Mouse (Mus musculus): ENCODE data around the gene Srsf5. TPM values are rescaled to one million over a fixed set of nuclear protein-coding genes. Genes with fewer than 3 reads are reported as not detected.

The Srsf5 gene
- polyA plus RNA-seq, 1 experiment: 256 TPM

DNA sequence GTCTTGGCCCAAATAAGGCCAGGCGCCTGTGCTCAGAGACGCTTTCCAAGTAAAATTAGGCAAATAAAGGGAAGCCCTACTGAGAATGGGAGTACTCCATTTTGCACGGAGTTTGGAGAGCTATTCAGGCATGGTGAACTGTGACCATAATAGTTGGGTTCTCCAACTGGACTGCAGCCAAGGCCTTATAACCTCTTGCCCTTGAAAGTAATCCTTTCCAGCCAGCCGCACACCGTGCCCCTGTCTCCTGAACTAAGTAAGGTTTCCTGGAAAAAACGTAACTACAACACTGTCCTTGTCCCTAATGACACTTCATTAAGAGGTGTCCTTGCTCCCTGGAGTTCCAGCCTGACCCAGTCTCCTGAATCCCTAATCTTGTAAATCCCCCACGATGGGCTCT lies 19.4 kb upstream of the Srsf5 start:
- no peak overlapping the region for H3K4me3 ChIP-seq (ENCODE audit: extremely low read depth, insufficient read depth, insufficient read length)
- TF ChIP-seq CTCF (IDR thresholded peaks at IDR 0.05; ENCODE audit: extremely low read depth, insufficient read depth, insufficient read length, insufficient replicate concordance): no peak
- no peak for TF ChIP-seq POLR2A (IDR thresholded peaks at IDR 0.05; ENCODE audit: low read depth, low read length)
- peaks cover 2% of the 10 kb centered on the region; the same call in 1 of the 2 replicates for H3K27me3 ChIP-seq (ENCODE audit: control insufficient read depth, insufficient read depth, low read length)
- 88% methylated on average over 7 of the region's 7 CpGs for WGBS
- H3K27ac ChIP-seq (ENCODE audit: insufficient read depth, low read length): no peak overlapping the region
- H3K4me1 ChIP-seq (ENCODE audit: control insufficient read depth, insufficient read depth, insufficient read length): no peaks in the 10 kb centered on the region
- H3K36me3 ChIP-seq (ENCODE audit: control insufficient read depth, insufficient read depth, low read length): no peaks in the 10 kb centered on the region
- no peak for DNase-seq (ENCODE audit: low read depth in 1 of 2, low spot score in 2 of 2)

DNA sequence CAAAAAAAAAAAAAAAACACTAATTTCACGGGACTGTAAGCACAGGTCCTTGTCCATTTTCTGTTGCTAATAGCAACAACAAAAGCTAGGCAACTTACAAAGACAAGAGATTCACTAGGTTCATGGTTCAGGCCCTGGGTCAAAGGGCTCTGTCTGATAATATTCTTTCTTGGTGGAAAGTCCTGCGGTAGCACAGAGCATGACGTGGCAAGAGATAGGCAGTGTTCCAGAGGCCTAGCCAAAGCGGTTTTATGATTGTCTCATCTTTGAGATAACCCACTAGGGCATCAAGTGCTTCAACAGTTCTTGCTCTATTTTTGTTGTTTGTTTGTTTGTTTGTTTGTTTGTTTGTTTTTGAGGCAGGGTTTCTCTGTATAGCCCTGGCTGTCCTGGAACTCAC lies 18.8 kb upstream of the Srsf5 start:
- WGBS: 87% methylated on average over 4 of the region's 4 CpGs
- H3K27ac ChIP-seq (ENCODE audit: insufficient read depth, low read length): no peak overlapping the region
- peaks cover 2% of the 10 kb centered on the region; the same call in 1 of the 2 replicates for H3K27me3 ChIP-seq (ENCODE audit: control insufficient read depth, insufficient read depth, low read length)
- no peak for DNase-seq (ENCODE audit: low read depth in 1 of 2, low spot score in 2 of 2)
- no peak for TF ChIP-seq CTCF (IDR thresholded peaks at IDR 0.05; ENCODE audit: extremely low read depth, insufficient read depth, insufficient read length, insufficient replicate concordance)
- no peak for TF ChIP-seq POLR2A (IDR thresholded peaks at IDR 0.05; ENCODE audit: low read depth, low read length)
- no peak overlapping the region for H3K4me3 ChIP-seq (ENCODE audit: extremely low read depth, insufficient read depth, insufficient read length)
- H3K4me1 ChIP-seq (ENCODE audit: control insufficient read depth, insufficient read depth, insufficient read length): no peaks in the 10 kb centered on the region
- H3K36me3 ChIP-seq (ENCODE audit: control insufficient read depth, insufficient read depth, low read length): no peaks in the 10 kb centered on the region

DNA sequence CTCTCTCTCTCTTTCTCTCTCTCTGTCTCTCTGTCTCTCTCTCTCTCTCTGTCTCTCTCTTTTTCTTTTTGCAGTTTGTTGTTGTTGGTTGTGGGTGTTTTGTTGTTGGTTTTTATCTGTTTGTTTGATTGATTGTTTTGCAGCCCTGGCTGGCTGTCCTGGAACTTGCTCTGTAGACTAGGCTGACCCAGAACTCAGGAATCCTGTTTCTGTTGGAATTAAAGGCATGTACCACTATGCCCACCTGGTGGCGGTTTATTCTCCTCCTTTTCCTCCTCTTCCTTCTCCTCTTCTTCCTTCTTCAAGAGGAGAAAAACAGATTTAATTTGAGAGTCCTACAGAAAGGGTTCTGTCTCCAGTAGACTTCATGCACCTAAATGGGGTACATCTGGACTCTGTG lies 17.8 kb upstream of the Srsf5 start:
- H3K4me3 ChIP-seq (ENCODE audit: extremely low read depth, insufficient read depth, insufficient read length): no peak overlapping the region
- H3K27me3 ChIP-seq (ENCODE audit: control insufficient read depth, insufficient read depth, low read length): peaks cover 2% of the 10 kb centered on the region; the same call in 1 of the 2 replicates
- 90% methylated on average over 1 of the region's 1 CpGs for WGBS
- TF ChIP-seq POLR2A (IDR thresholded peaks at IDR 0.05; ENCODE audit: low read depth, low read length) (no peak), CTCF (IDR thresholded peaks at IDR 0.05; ENCODE audit: extremely low read depth, insufficient read depth, insufficient read length, insufficient replicate concordance) (no peak)
- DNase-seq (ENCODE audit: low read depth in 1 of 2, low spot score in 2 of 2): no peak
- no peak overlapping the region for H3K27ac ChIP-seq (ENCODE audit: insufficient read depth, low read length)
- no peaks in the 10 kb centered on the region for H3K4me1 ChIP-seq (ENCODE audit: control insufficient read depth, insufficient read depth, insufficient read length)
- no peaks in the 10 kb centered on the region for H3K36me3 ChIP-seq (ENCODE audit: control insufficient read depth, insufficient read depth, low read length)

DNA sequence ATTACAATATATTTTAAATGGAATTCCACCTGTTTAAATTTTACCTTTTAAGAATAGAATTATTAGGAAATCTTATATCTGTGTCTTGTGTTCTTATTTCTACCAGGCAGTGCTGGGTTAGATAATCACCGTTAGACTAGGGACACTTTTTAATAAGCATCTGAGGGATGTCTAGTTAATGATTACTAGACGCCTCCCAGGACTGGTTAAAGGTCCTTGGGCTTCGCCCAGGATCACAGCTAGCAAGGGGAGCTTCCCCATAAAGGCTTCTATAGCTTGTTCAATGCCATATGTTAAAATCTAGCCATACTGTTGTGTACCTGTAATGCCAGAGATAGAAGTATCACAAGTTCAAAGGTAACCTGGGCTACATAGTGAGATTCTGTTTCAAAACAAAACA lies 16.4 kb upstream of the Srsf5 start:
- TF ChIP-seq CTCF (IDR thresholded peaks at IDR 0.05; ENCODE audit: extremely low read depth, insufficient read depth, insufficient read length, insufficient replicate concordance) (no peak), POLR2A (IDR thresholded peaks at IDR 0.05; ENCODE audit: low read depth, low read length) (no peak)
- 85% methylated on average over 3 of the region's 3 CpGs for WGBS
- Histone ChIP-seq H3K4me3 (ENCODE audit: extremely low read depth, insufficient read depth, insufficient read length) (no peak overlapping the region), H3K36me3 (ENCODE audit: control insufficient read depth, insufficient read depth, low read length) (no peaks in the 10 kb centered on the region), H3K27me3 (ENCODE audit: control insufficient read depth, insufficient read depth, low read length) (no peaks in the 10 kb centered on the region), H3K4me1 (ENCODE audit: control insufficient read depth, insufficient read depth, insufficient read length) (no peaks in the 10 kb centered on the region), H3K27ac (ENCODE audit: insufficient read depth, low read length) (no peak overlapping the region)
- no peak for DNase-seq (ENCODE audit: low read depth in 1 of 2, low spot score in 2 of 2)

DNA sequence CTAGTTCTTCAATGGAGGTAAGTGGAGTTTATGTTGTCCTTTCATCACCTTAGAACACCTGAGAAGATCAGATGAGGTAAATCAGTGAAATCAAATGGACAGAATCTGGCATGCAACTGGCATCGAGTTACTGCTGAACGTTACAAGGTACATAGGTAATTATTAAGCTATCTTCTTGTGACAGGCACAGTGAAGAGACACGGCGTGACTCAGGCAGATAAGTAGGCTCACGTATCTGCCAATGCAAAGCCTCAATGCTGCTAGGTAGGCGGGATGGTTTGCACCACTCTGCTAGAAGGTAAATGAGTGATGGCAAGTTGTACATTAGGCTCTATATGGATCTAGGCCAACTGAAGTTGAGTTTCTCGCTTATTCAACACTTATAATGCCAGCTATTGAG lies 15.2 kb upstream of the Srsf5 start:
- 85% methylated on average over 7 of the region's 7 CpGs for WGBS
- DNase-seq (ENCODE audit: low read depth in 1 of 2, low spot score in 2 of 2): no peak

DNA sequence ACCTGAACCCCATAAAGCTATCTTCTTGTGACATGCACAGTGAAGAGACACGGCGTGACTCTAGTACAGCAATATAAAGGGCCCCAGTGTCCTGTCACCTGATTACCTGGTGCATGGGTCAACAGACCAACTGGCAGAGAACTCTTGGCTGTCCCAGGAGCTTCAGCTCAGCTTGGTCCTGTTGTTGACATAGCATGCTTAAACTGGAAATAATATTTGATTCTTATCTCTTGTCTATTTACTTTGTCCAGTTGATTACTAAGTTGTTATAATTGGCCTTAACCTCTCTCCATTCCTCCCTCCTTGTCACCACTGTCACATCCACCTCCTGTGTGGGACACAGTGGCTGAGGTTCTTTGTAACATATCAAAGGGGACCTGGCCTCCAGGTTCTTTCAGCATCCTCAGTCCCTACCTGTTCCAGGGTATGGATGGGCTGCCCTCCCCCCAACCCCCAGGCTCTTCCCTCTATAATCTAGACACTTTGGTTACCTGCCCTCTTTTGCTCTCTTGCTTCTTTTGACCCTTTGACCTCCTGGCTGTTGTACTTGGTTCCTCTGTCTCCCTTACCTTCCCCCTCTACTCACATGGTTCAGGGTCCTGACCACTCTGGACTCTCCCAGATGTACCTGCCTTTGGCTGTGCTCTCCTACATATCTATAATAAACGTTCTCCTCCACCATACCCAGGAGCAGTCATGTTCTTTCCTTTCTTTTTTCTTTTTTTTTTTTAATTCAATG lies 13.7 kb upstream of the Srsf5 start:
- H3K4me3 ChIP-seq (ENCODE audit: extremely low read depth, insufficient read depth, insufficient read length): no peak overlapping the region
- no peaks in the 10 kb centered on the region for H3K36me3 ChIP-seq (ENCODE audit: control insufficient read depth, insufficient read depth, low read length)
- no peak for TF ChIP-seq POLR2A (IDR thresholded peaks at IDR 0.05; ENCODE audit: low read depth, low read length)
- no peak for TF ChIP-seq CTCF (IDR thresholded peaks at IDR 0.05; ENCODE audit: extremely low read depth, insufficient read depth, insufficient read length, insufficient replicate concordance)
- 86% methylated on average over 3 of the region's 3 CpGs for WGBS
- H3K27ac ChIP-seq (ENCODE audit: insufficient read depth, low read length): no peak overlapping the region
- no peak for DNase-seq (ENCODE audit: low read depth in 1 of 2, low spot score in 2 of 2)
- H3K27me3 ChIP-seq (ENCODE audit: control insufficient read depth, insufficient read depth, low read length): no peaks in the 10 kb centered on the region
- H3K4me1 ChIP-seq (ENCODE audit: control insufficient read depth, insufficient read depth, insufficient read length): no peaks in the 10 kb centered on the region

More for the DNA sequence above, 15.2 kb upstream of the Srsf5 start:
- no peaks in the 10 kb centered on the region for H3K4me1 ChIP-seq (ENCODE audit: control insufficient read depth, insufficient read depth, insufficient read length)
- TF ChIP-seq CTCF (IDR thresholded peaks at IDR 0.05; ENCODE audit: extremely low read depth, insufficient read depth, insufficient read length, insufficient replicate concordance) (no peak), POLR2A (IDR thresholded peaks at IDR 0.05; ENCODE audit: low read depth, low read length) (no peak)
- H3K27me3 ChIP-seq (ENCODE audit: control insufficient read depth, insufficient read depth, low read length): no peaks in the 10 kb centered on the region
- no peak overlapping the region for H3K27ac ChIP-seq (ENCODE audit: insufficient read depth, low read length)
- no peak overlapping the region for H3K4me3 ChIP-seq (ENCODE audit: extremely low read depth, insufficient read depth, insufficient read length)
- no peaks in the 10 kb centered on the region for H3K36me3 ChIP-seq (ENCODE audit: control insufficient read depth, insufficient read depth, low read length)

DNA sequence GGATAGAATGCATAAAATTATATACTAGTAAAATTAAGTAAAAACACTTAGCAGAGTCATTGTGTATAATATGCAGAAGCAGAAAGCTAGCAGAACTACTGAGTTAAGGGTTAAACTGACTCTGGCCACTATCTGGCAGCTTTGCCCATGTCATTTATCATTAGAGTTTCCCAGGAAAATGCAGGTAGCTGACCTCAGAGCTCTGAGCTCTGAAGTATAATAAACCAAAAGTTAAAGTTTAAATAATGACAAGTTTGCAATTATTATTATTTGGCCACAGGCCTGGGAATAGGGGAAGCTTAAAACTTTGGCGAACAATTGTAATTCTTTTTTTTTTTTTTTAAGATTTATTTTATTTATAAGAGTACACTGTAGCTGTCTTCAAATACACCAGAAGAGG lies 12.4 kb upstream of the Srsf5 start:
- no peak for DNase-seq (ENCODE audit: low read depth in 1 of 2, low spot score in 2 of 2)
- H3K27me3 ChIP-seq (ENCODE audit: control insufficient read depth, insufficient read depth, low read length): no peaks in the 10 kb centered on the region
- no peaks in the 10 kb centered on the region for H3K36me3 ChIP-seq (ENCODE audit: control insufficient read depth, insufficient read depth, low read length)
- 83% methylated on average over 1 of the region's 1 CpGs for WGBS
- H3K4me1 ChIP-seq (ENCODE audit: control insufficient read depth, insufficient read depth, insufficient read length): no peaks in the 10 kb centered on the region; the same call in 1 of the 2 replicates
- H3K27ac ChIP-seq (ENCODE audit: insufficient read depth, low read length): no peak overlapping the region
- TF ChIP-seq POLR2A (IDR thresholded peaks at IDR 0.05; ENCODE audit: low read depth, low read length) (no peak), CTCF (IDR thresholded peaks at IDR 0.05; ENCODE audit: extremely low read depth, insufficient read depth, insufficient read length, insufficient replicate concordance) (no peak)
- no peak overlapping the region for H3K4me3 ChIP-seq (ENCODE audit: extremely low read depth, insufficient read depth, insufficient read length)

All from spleen, adult 2 months (tissue).